Mouse (Mus musculus) heart, postnatal 25 days (tissue): ENCODE data around the gene Olfr1278. TPM values are rescaled to one million over a fixed set of nuclear protein-coding genes. Genes with fewer than 3 reads are reported as not detected.
"Not testable (repeated sequence)": the region's sequence is repeated elsewhere in the genome, so short reads cannot be mapped to it uniquely, and the experiment has no call there.

Source experiments
- DNase-seq: peaks from one replicate; pipeline ENCODE4 v3.0.0; 2022; ENCODE audit warnings: low spot score
- intact Hi-C: fragments of 180-260 bp; cut with DNase I; formaldehyde crosslinking; loops from one replicate; pipeline ENCODE4 v1.15.1; 2025
- total RNA-seq, 2 experiments: library from RNA; stranded (reverse); gene quantifications; 2 replicates each; pipeline ENCODE4 v1.2.3; 2021

The Olfr1278 gene
- not detected for total RNA-seq

DNA sequence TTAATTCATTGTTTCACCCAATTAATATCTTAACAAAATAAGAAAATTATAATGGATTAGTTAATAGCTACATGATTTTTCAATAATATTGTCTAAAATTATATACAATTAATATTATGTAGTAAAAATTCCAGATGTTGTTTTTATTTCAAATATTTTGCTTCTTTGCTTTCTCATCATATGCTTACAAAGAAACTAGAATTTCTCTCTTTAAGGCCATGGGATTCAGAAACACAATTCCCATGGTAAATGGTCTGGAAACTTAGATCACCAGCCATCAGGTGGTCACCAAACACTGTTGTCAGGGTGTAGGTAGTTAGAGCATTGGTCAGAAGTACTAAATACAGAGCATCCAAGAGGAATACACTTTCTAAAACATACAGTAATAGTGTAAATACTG is at the start of gene Olfr1278:
TSS of gene Olfr1278 (plus strand) at position 301 of the 400 bp plus-strand sequence.
- no peak for DNase-seq
- intact Hi-C loops, result no loop called here

DNA sequence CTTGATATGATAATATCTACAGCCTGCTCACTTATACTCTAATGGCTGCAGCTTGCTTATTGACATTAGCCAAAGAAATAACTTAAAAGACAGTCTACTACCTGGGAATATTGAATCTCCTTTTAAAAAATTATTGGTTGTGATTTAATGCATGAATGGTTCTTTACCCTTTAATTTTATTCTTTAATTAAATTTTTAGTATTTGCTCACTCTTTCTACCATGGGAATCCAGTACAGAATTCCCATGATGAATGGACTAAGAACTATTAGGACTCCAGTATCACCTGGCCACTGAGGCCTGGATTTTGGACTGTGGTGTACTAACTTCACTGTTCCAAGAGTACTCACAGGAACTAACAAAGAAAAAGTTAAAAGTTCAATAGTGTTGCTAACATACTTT is 35.7 kb upstream of the Olfr1278 start, which contains the start of gene Olfr1276:
TSS of gene Olfr1276 (plus strand) at position 301 of the 400 bp plus-strand sequence.
- intact Hi-C loops, result no loop called here
- no peak for DNase-seq

- intact Hi-C loops, result no loop called here
- no peak for DNase-seq
Measured at GRCm38 (mm10) chr2:111274006-111274405, 15.9 kb upstream of the Olfr1278 start, which contains the start of gene Olfr1277. Gene Olfr1277, minus strand, starts transcription at chr2:111274106.

DNA sequence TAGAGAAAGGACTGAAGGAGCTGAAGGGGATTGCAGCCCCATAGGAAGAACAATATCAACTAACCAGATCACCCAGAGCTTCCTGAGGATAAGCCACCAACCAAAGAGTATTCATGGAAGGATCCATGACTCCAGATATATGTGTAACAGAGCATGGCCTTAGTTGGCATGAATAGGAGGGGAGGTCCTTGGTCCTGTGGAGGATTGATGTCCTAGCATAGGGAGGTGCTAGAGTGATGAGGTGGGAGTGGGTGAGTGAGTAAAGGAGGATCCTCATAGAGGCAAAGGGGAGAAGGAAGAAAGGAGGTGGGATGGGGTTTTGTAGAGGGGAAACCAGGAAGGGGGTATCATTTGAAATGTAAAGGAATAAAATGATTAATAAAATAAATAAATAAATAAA is 8.6 kb downstream of the Olfr1278 start:
- intact Hi-C loops, result no loop called here
- no peak for DNase-seq

- no peak for DNase-seq
- intact Hi-C loops, result no loop called here
Measured at GRCm38 (mm10) chr2:111300374-111300773, 10.4 kb downstream of the Olfr1278 start, which contains the start of gene Olfr1279. Gene Olfr1279, plus strand, starts transcription at chr2:111300635.

DNA sequence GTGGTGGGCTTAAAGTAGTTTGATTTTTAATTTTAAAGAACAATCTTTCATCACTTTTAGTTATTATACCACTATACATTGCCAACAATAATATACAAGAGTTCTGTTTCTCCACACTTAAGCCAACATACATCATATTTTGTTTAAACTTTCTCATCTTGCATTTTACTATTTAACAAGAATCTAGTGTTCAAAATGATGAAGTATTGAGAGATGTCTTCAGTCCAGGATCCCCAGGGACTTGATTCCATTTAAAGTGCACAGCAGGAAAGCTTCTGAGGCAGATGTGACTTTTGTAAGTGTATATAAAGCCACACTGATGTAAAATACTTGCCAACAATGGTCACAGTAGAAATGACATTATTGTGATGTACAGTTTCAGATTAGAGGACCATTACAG is 23.8 kb downstream of the Olfr1278 start, which contains the start of gene Olfr1280:
TSS of gene Olfr1280 (plus strand) at position 301 of the 400 bp plus-strand sequence.
- intact Hi-C loops, result no loop called here
- no peak for DNase-seq

DNA sequence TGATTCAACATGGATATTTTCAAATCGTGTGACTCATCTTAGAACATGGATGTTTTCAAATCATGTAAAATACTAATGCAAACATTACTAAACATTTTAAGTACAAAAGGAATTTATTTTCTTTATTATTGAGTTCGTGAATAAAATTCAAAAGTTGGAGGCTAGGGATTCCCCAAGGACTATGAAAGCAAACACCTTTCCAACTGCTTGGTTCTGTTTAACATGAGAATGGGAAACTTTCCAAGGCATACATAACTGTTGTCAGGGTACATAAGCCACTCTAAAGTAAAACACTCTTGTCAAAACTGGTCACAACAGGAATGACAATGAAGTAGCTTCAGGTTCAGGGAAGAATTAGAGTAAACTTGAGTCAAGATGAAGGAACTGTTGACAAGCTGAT is 36.3 kb downstream of the Olfr1278 start, which contains the start of gene Olfr1281:
TSS of gene Olfr1281 (plus strand) at position 301 of the 400 bp plus-strand sequence.
- no peak for DNase-seq
- intact Hi-C loops, result no loop called here

DNA sequence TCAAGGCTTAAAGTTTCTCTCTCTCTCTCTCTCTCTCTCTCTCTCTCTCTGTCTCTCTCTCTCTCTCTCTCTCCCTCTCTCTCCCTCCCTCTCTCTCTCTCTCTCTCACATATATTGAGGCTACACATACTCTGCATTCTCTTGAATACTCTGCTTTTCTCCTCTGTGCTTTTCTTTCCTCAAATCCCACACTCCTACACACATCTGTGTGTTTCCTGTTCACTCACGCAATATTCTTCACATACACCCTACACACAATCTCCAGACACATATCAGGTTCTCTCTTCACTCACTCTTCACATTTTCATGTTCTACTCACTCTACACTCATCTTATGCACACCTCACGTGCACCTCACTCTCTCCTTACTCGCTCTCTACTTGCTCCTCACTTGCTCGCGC is 43.8 kb downstream of the Olfr1278 start:
- DNase-seq, intact Hi-C loops: not testable (repeated sequence)

- DNase-seq, result no peak
- intact Hi-C loops, result no loop called here
Measured at GRCm38 (mm10) chr2:111335976-111336375, 46.0 kb downstream of the Olfr1278 start, which contains the start of gene Olfr1282. Gene Olfr1282, minus strand, starts transcription at chr2:111336076.

Other genes starting within 250 kb of the Olfr1278 start
- gene Gm13941, start 184.2 kb upstream of the Olfr1278 start, total RNA-seq, result not detected
- not detected for gene Gm15130, start 137.2 kb upstream of the Olfr1278 start, total RNA-seq
- gene 4930430A15Rik, start 60.5 kb upstream of the Olfr1278 start, total RNA-seq, result not detected
- not detected for gene Olfr1275, start 54.9 kb upstream of the Olfr1278 start, total RNA-seq
- gene Olfr1276, start 35.6 kb upstream of the Olfr1278 start, total RNA-seq, result not detected
- not detected for gene Olfr1277, start 16.0 kb upstream of the Olfr1278 start, total RNA-seq
- gene Olfr1279, start 10.5 kb downstream of the Olfr1278 start, total RNA-seq, result not detected
- not detected for gene Olfr1280, start 23.9 kb downstream of the Olfr1278 start, total RNA-seq
- not detected for gene Olfr1281, start 36.4 kb downstream of the Olfr1278 start, total RNA-seq
- not detected for gene Olfr1282, start 45.9 kb downstream of the Olfr1278 start, total RNA-seq
- gene Olfr1283, start 76.7 kb downstream of the Olfr1278 start, total RNA-seq, result not detected
- not detected for gene Olfr1284, start 85.4 kb downstream of the Olfr1278 start, total RNA-seq
- not detected for gene Olfr1286, start 133.0 kb downstream of the Olfr1278 start, total RNA-seq
- gene Olfr1287, start 159.0 kb downstream of the Olfr1278 start, total RNA-seq, result not detected
- gene Olfr1288, start 184.0 kb downstream of the Olfr1278 start, total RNA-seq, result not detected
- gene Olfr1289, start 190.7 kb downstream of the Olfr1278 start, total RNA-seq, result not detected
- not detected for gene Olfr1290, start 203.7 kb downstream of the Olfr1278 start, total RNA-seq
- gene Olfr1291-ps1, start 207.0 kb downstream of the Olfr1278 start, total RNA-seq, result not detected
- not detected for gene Olfr1293-ps, start 235.1 kb downstream of the Olfr1278 start, total RNA-seq